Mouse (Mus musculus) testis, adult 2 months (tissue): ENCODE measurements at regions not wholly inside any gene's neighbourhood (a gene's known extent, or its start where the extent isn't known, plus 50 kb on each side); places are given as distances from the start of the nearest gene placed in this dataset.

Experiments
- H3K27ac ChIP-seq: fragments of 200-500 bp; 2 replicates; pipeline ENCODE4 v1.5.1; 2012; ENCODE audit warnings: low read depth, low read length; ENCODE audit not compliant: control insufficient read depth, insufficient read depth
- H3K27me3 ChIP-seq: fragments of 200-500 bp; 2 replicates; pipeline ENCODE4 v1.6.1; 2012; ENCODE audit warnings: mild to moderate bottlenecking, low read length, moderate library complexity; ENCODE audit not compliant: control insufficient read depth, insufficient read depth
- H3K36me3 ChIP-seq: fragments of 200-500 bp; 2 replicates; pipeline ENCODE4 v1.6.1; 2012; ENCODE audit warnings: mild to moderate bottlenecking, low read length; ENCODE audit not compliant: control insufficient read depth, insufficient read depth
- H3K4me1 ChIP-seq: fragments of 200-500 bp; 2 replicates; pipeline ENCODE4 v1.6.1; 2012; ENCODE audit warnings: low read length; ENCODE audit not compliant: control insufficient read depth, insufficient read depth
- H3K4me3 ChIP-seq: fragments of 200-500 bp; 2 replicates; pipeline ENCODE4 v1.5.1; 2012; ENCODE audit warnings: low read depth, mild to moderate bottlenecking, low read length, moderate library complexity, mixed read lengths; ENCODE audit not compliant: control insufficient read depth
- CTCF ChIP-seq: fragments of 200-500 bp; IDR thresholded peaks from 2 replicates; pipeline ENCODE4 v1.5.1; 2012; ENCODE audit warnings: low read depth, mild to moderate bottlenecking, inconsistent platforms, low read length, moderate library complexity; ENCODE audit not compliant: control insufficient read depth, insufficient read depth, insufficient replicate concordance
- POLR2A ChIP-seq: fragments of 200-500 bp; IDR thresholded peaks from 2 replicates; pipeline ENCODE4 v1.6.1; 2012; ENCODE audit warnings: low read depth, mild to moderate bottlenecking, inconsistent platforms, low read length, moderate library complexity; ENCODE audit not compliant: control insufficient read depth

- Histone ChIP-seq H3K4me3 (no peak overlapping the region), H3K27me3 (no peaks in the 10 kb centered on the region), H3K27ac (no peak overlapping the region), H3K36me3 (no peaks in the 10 kb centered on the region), H3K4me1 (no peaks in the 10 kb centered on the region; the same call in none of the 2 replicates)
- TF ChIP-seq CTCF (no peak), POLR2A (no peak; the same call in 1 of the 2 replicates)
Observed at GRCm38 (mm10) chr2:92519396-92519795, 59.1 kb upstream of the Slc35c1 start.

GRCm38 (mm10) chr2:92518891-92519290 is 58.6 kb upstream of the Slc35c1 start:
- no peak overlapping the region for H3K4me3 ChIP-seq
- TF ChIP-seq CTCF (no peak), POLR2A (no peak)
- no peaks in the 10 kb centered on the region for H3K27me3 ChIP-seq

GRCm38 (mm10) chr2:92514961-92515360 is 54.6 kb upstream of the Slc35c1 start:
- Histone ChIP-seq H3K27me3 (no peaks in the 10 kb centered on the region), H3K27ac (no peak overlapping the region), H3K36me3 (no peaks in the 10 kb centered on the region), H3K4me1 (no peaks in the 10 kb centered on the region; the same call in none of the 2 replicates), H3K4me3 (no peak overlapping the region)
- TF ChIP-seq POLR2A (no peak), CTCF (no peak)

More at GRCm38 (mm10) chr2:92518891-92519290, 58.6 kb upstream of the Slc35c1 start:
- no peak overlapping the region for H3K27ac ChIP-seq
- H3K36me3 ChIP-seq = no peaks in the 10 kb centered on the region
- no peaks in the 10 kb centered on the region; the same call in none of the 2 replicates for H3K4me1 ChIP-seq

GRCm38 (mm10) chr2:92511771-92512744 is 51.7 kb upstream of the Slc35c1 start:
- Histone ChIP-seq H3K4me3 (no peak overlapping the region), H3K27ac (no peak overlapping the region), H3K4me1 (no peaks in the 10 kb centered on the region), H3K27me3 (no peaks in the 10 kb centered on the region), H3K36me3 (no peaks in the 10 kb centered on the region)
- TF ChIP-seq CTCF (no peak), POLR2A (no peak)
